In the genomic region with DNA sequence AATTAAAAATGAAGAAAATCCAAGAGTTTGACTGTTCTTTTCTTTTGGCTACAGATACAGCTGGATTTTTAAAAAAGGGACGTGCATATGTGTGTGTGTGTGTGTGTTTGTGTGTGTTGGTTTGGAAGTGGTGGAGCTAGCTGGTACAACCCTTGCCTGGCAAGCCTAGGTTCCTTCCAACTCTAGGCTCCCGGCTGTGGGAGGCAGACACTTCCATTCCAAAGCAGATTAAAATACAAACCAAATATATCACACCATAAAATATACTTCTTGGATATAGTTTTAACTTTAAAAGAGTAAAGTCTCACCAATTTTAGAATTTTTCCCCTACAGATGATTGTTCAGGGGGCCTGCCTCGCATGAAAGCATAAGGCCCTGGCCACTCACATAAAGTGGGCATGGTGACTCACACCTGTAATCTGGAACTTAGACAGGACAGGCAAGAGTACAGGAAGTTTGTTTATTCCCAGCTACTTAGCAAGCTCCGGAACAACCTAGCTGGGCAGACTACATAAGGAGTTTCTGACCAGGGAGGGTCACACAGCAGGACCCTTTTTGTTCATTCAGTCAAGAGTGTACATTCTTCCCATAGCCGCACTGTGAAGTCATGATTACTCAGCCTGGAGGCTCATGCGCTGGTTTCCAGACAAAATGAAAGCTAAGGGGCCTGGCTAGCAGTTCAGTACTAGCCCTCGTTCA, we compare ENCODE assay signal across 12 mouse cellular contexts. TPM values are rescaled to one million over a fixed set of nuclear protein-coding genes. Genes with fewer than 3 reads are reported as not detected.
DNase-seq lines count a peak whose midpoint lies in the region; ATAC-seq and TF ChIP-seq lines count a peak whose summit lies in the region.
"Had no signal": no experiment of that assay in that cellular context is flagged by ENCODE, and none has a peak within 500 bp of the region (broad histone marks: within the 10 kb centered on the region; RNA-seq: fewer than 3 reads in every experiment).

No protein-coding gene starts in this region.

- no peak overlapping the region for H3ac ChIP-seq in myocyte (ENCODE audit: control insufficient read depth, insufficient read length)

- no peak for DNase-seq in left cerebral cortex, adult 2 months (ENCODE audit: extremely low spot score in 1 of 2, low spot score in 2 of 2)
- DNase-seq in left cerebral cortex, adult 8-10 months (ENCODE audit: low spot score in 2 of 2), result no peak
- DNase-seq in ZHBTc4 (ENCODE audit: low read depth, low spot score), result peak; percentile 59
- DNase-seq in B cell, adult 2 months, result no peak
- no peak for DNase-seq in testis, postnatal 10 days (ENCODE audit: low spot score)
- DNase-seq: adrenal gland, postnatal 14 days; kidney, postnatal 36 days; right cerebral cortex, postnatal 4 days had no signal

- H3K4me3 ChIP-seq in left cerebral cortex, adult 2 months, result no peak overlapping the region
- no peak overlapping the region for H3K4me3 ChIP-seq in heart, embryonic 16.5 days (ENCODE audit: low read length)
- no peak overlapping the region for H3K4me3 ChIP-seq in myocyte
- H3K4me3 ChIP-seq: megakaryocyte, embryonic 14.5 days had no signal

- H3K4me1 ChIP-seq in heart, embryonic 16.5 days (ENCODE audit: control insufficient read depth, insufficient read depth, low read length), result peaks cover 8% of the 10 kb centered on the region

- TF ChIP-seq CTCF in left cerebral cortex, adult 2 months (IDR thresholded peaks at IDR 0.05), result no peak

- peak; percentile 91 for ATAC-seq in heart, embryonic 16.5 days (replicated peaks; ENCODE audit: extremely low read depth, insufficient read depth, low FRiP score)
- ATAC-seq: forebrain, embryonic 16.5 days had no signal

- H3K4me2 ChIP-seq in heart, embryonic 16.5 days (ENCODE audit: low read depth, low read length), result peak overlapping the region; percentile 22; the same call in 1 of the 2 replicates
- H3K4me2 ChIP-seq in myocyte (ENCODE audit: low read depth), result peak overlapping the region; percentile 85

- H3K79me2 ChIP-seq in myocyte (ENCODE audit: control insufficient read depth, insufficient read depth), result peaks cover 8% of the 10 kb centered on the region

- H3K36me3 ChIP-seq in heart, embryonic 16.5 days (ENCODE audit: control insufficient read depth, insufficient read depth), result no peaks in the 10 kb centered on the region
- H3K36me3 ChIP-seq in myocyte (ENCODE audit: control insufficient read depth, insufficient read depth), result peaks cover 20% of the 10 kb centered on the region

- H3K9me3 ChIP-seq in heart, embryonic 16.5 days (replicated peaks; ENCODE audit: control insufficient read depth, low read length), result no peaks in the 10 kb centered on the region
- H3K9me3 ChIP-seq: megakaryocyte, embryonic 14.5 days had no signal

- peak overlapping the region; percentile 13; the same call in 1 of the 2 replicates for H3K27ac ChIP-seq in left cerebral cortex, adult 2 months
- H3K27ac ChIP-seq in heart, embryonic 16.5 days (ENCODE audit: low read length), result peak overlapping the region; percentile 49

- intact Hi-C loops in left cerebral cortex, adult 2 months (cut with DNase I), result no loop called here

- H3K9ac ChIP-seq in heart, embryonic 16.5 days (ENCODE audit: low read length), result no peak overlapping the region

- 32% methylated on average over 7 of the region's 7 CpGs for WGBS in heart, embryonic 16.5 days

- no peaks in the 10 kb centered on the region for H3K27me3 ChIP-seq in heart, embryonic 16.5 days (ENCODE audit: control insufficient read depth, insufficient read depth, low read length)
- no peaks in the 10 kb centered on the region for H3K27me3 ChIP-seq in myocyte (ENCODE audit: control insufficient read depth, insufficient read depth, insufficient read length)
- H3K27me3 ChIP-seq: megakaryocyte, embryonic 14.5 days had no signal

- no peak for TF ChIP-seq POLR2A in myocyte (IDR thresholded peaks at IDR 0.05; ENCODE audit: insufficient read length, low read depth)

TF ChIP-seq in myocyte, 11 proteins besides CTCF, POLR2A, EP300 and RAD21:
- peak; percentile 35 for TF ChIP-seq SRF (IDR thresholded peaks at IDR 0.05; ENCODE audit: control insufficient read depth, insufficient read length, low read depth)
- TF ChIP-seq REST (IDR thresholded peaks at IDR 0.05; ENCODE audit: insufficient read depth, insufficient read length), result no peak
- 0 out of 2 replicates have a peak, but pooled peaks have one; percentile 6 for TF ChIP-seq CEBPB (IDR thresholded peaks at IDR 0.05; ENCODE audit: insufficient read depth, poor library complexity, severe bottlenecking)

RNA-seq across cellular contexts. Expression of gene Vmp1, which starts 37.4 kb away (rescaled TPM):
- total RNA-seq in left cerebral cortex, adult 2 months (2021), result 100 to 1,000 TPM; 144 to 167 TPM
- 100 to 1,000 TPM; 133 to 169 (median 142) TPM for total RNA-seq in left cerebral cortex, adult 8-10 months (2022)
- polyA plus RNA-seq in heart, embryonic 16.5 days (2015; fragmentation: Nextera tagmentation; extraction: Ambion mirVana), result 79.6 and 95.0 TPM in 2 replicates
- 169 TPM for polyA plus RNA-seq in myocyte (2012; fragmentation: generic; extraction: Trizol)

RNA-seq across cellular contexts. Expression of gene Ptrh2, which starts 37.5 kb away (rescaled TPM):
- total RNA-seq in left cerebral cortex, adult 2 months (2021), result 1 to 10 TPM; 7.2 to 7.9 TPM
- total RNA-seq in left cerebral cortex, adult 8-10 months (2022), result 1 to 10 TPM; 8.5 to 9.2 (median 8.7) TPM
- polyA plus RNA-seq in heart, embryonic 16.5 days (2015; fragmentation: Nextera tagmentation; extraction: Ambion mirVana), result 19.2 and 19.8 TPM in 2 replicates
- 22.6 TPM for polyA plus RNA-seq in myocyte (2012; fragmentation: generic; extraction: Trizol)
